Mouse (Mus musculus) layer of hippocampus, adult 9-10 months (tissue): ENCODE results near the gene Ttll11.
A peak's percentile ranks its signal among the peaks of the same experiment; 100 is the strongest.

Source experiments
- DNase-seq: peaks from one replicate; pipeline ENCODE4 v3.0.0; 2022; ENCODE audit warnings: low spot score

Gene Ttll11

GRCm38 (mm10) chr2:35965883-35966513, 13.7 kb downstream of the Ttll11 start:
- DNase-seq, result no peak

DNA sequence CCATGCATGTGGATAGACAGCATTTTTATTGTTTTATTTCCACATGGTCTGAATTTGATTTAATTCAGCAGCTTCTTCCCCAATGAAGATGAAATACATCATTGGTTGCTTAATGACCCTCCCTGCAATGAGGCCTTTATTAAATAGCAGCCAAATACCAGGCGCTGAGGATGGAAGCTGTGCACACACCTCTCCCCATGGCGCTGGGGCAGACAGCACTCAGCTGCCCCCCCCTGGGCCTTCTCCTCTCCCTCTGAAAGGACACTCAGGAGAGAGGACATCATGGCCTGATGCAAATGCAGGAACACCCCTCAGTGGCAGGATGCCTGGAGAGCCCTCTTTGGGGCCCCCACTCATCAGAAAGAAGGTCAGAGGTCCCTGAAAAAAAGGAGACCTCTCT, 16.4 kb downstream of the Ttll11 start:
- DNase-seq, result no peak

GRCm38 (mm10) chr2:35961593-35962127, 18.1 kb downstream of the Ttll11 start:
- no peak for DNase-seq

DNA sequence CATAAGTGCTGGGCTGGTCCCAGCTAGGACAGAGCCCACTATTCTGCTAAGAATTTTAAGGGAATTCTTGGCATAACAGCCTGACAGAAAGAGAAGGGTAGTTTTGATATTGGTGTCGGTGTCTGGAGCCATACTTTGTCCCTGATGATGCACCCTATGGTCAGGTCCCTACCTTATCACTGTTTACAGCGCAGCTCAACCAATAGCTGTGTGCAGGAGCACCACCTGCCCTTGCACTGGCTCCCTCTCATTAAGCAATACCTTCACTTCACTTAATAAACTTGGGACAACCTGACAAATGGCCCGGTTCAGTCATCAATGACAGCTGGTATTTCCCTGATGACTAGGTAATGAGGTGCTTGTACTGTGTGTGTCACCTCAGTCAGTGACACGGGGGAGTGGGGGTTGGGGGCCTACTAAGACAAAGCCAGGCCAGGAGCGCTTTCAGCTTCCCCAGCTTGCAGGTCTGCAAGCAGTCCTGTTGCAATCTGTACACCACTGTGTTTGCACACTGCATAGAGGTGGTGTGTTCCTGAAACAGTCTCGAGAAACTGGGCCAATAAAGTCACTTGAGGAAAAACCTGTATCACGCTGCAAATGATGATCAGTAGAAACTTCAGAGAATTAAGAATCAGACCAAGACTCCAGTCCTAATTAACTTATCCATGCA, 22.1 kb downstream of the Ttll11 start:
- DNase-seq, result no peak

DNA sequence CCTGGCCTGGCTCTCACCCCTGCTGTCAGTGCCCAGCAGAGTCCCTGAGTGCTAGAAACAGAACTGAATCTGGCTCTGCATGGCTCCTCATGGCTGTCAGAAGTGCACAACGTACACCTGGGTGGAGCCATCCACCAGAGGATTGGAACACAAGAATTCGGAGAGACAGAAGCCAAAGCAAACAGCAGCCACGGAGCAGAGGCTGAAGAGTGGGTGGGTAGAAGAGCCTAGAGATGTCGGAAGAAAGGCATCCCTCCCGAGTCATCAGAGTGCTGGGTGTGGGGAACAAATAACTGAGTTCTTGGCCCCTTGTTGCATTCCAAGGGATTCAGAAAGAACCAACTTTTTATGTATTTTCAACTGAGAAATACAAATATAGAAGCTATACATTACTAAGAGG, 24.5 kb downstream of the Ttll11 start:
- DNase-seq, result no peak

GRCm38 (mm10) chr2:35952187-35952958, 27.3 kb downstream of the Ttll11 start:
- no peak for DNase-seq

GRCm38 (mm10) chr2:35944896-35945295, 34.8 kb downstream of the Ttll11 start:
- no peak for DNase-seq

DNA sequence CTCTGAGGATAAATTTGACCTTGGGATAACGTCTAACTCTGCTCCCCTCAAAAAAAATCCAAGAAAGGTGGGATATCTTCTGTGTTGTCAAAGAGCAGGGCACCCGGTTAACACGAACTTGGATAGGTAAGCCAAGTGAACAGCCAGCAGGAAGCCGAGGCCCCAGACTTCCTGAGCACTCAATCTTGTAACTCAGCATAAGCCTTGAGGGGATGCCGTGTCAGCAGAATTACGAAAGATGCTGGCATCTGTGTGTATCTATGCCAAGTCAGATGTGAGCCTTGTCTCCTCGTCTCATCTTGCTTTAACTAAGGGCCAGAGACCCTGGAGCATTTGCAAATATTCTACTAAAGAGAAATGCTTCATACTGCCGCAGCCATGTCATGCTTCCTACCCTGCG, 36.8 kb downstream of the Ttll11 start:
- no peak for DNase-seq

DNA sequence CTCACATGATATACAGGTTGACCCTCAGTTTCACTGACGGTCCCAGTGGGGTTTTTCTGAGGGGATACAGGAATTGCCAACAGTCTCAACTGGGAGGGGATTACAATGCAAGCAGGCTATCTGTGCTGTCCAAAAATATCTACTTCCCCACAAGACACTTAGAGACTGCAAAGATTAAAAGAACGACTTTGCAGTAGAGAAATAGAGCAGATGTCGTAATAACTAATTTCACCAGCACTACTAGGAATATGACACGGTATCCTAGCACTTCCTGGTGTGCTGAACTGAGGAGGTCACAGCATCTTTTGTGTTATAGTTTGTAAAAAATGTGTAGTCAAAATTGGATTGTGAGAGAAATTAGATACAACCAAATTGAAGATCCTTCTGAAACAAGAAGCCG, 44.7 kb downstream of the Ttll11 start:
- no peak for DNase-seq

- no peak for DNase-seq
These were observed 46.6 kb downstream of the Ttll11 start for GRCm38 (mm10) chr2:35933116-35933515.

GRCm38 (mm10) chr2:35931619-35932018, 48.1 kb downstream of the Ttll11 start:
- DNase-seq, result no peak

- peak; percentile 62 for DNase-seq
These were observed 49.1 kb downstream of the Ttll11 start for GRCm38 (mm10) chr2:35930498-35931149.

- peak; percentile 21 for DNase-seq
These were observed 51.6 kb downstream of the Ttll11 start for GRCm38 (mm10) chr2:35928133-35928532.

GRCm38 (mm10) chr2:35924947-35925346, 54.8 kb downstream of the Ttll11 start:
- DNase-seq, result no peak

- DNase-seq, result no peak
These were observed 56.8 kb downstream of the Ttll11 start for GRCm38 (mm10) chr2:35922956-35923355.

DNA sequence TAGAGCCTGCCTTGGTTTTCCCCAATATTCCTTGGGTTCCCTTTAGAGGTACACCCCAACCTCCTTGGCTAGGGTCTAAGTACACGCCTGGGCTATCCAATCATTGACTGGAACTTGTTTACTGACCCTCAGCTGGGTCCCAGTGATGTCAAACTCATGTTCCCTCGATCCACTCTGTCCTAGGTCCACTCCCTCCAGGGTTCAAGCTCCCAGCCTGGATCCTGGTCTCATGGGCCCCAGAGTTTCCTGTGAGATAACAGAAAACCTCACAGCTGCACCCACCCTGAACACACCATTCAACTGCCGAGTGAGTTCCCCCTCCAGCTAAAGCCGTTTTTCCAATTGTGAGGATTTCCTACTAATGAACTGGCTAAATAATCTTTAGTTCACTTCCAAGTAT, 67.6 kb downstream of the Ttll11 start:
- no peak for DNase-seq

DNA sequence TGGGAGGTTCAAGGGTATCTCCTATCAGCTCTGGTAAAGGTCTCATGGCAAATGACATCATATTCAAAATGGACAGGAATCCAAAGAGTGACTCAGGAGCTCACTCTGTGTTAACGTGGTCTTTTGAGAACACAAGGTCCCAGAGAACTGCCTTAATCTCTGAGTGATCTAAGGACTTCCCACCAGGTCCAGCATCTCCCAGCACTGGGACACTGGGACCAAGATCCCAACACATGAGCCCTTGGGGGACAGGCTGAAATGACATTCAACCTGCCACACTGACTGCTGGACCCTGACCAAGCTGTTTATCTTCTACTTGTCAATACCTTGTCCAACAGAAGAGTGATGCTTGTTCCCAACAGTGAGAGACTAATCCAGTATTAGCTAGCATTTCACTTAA, 68.0 kb downstream of the Ttll11 start:
- no peak for DNase-seq

GRCm38 (mm10) chr2:35910740-35911139, 69.0 kb downstream of the Ttll11 start:
- no peak for DNase-seq

- DNase-seq, result no peak
These were observed 70.4 kb downstream of the Ttll11 start for GRCm38 (mm10) chr2:35909353-35909752.

- DNase-seq, result no peak
These were observed 72.1 kb downstream of the Ttll11 start for GRCm38 (mm10) chr2:35907578-35907977.

GRCm38 (mm10) chr2:35906174-35906798, 73.4 kb downstream of the Ttll11 start:
- peak; percentile 74 for DNase-seq

DNA sequence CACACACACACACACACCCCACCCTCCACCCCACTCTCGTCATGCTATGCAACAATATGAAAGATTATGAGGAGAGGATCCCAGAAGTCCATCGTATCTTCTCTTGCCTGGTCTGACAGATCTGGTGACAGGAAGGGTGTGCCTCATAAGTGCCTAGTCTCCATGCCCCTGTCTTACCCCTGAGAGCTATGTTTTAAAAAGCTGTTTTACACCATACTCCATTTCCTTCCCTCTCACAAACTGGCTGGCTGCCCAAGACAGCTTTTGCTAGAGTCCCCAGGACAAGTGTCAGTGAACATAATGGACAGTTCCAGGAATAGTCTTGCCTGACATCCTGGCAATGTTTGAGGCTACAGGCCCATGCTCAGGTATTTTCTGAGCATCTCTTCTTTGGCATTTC, 78.9 kb downstream of the Ttll11 start:
- DNase-seq, result no peak
